ENCODE assay signal across 9 mouse cellular contexts in genomic region chr7:113759212-113759611, GRCm38 (mm10). TPM values are rescaled to one million over a fixed set of nuclear protein-coding genes. Genes with fewer than 3 reads are reported as not detected.
DNase-seq lines count a peak whose midpoint lies in the region; ATAC-seq and TF ChIP-seq lines count a peak whose summit lies in the region.
"Had no signal": no experiment of that assay in that cellular context is flagged by ENCODE, and none has a peak within 500 bp of the region (broad histone marks: within the 10 kb centered on the region; RNA-seq: fewer than 3 reads in every experiment).

No protein-coding gene starts in this region.

- H3K4me1 ChIP-seq in heart, embryonic 14.5 days (ENCODE audit: control insufficient read depth in 2 of 2, insufficient read depth in 2 of 2, low read length in 2 of 2): peaks cover 2 to 7% of the 10 kb centered on the region in 2 experiments; a peak in 2 of 4 replicates
- peaks cover 6% of the 10 kb centered on the region for H3K4me1 ChIP-seq in heart, embryonic 12.5 days (replicated peaks)
- no peaks in the 10 kb centered on the region for H3K4me1 ChIP-seq in lung, postnatal 0 days (ENCODE audit: insufficient read depth, low read depth, low read length)
- H3K4me1 ChIP-seq: megakaryocyte, embryonic 14.5 days had no signal

- no peaks in the 10 kb centered on the region for H3K27me3 ChIP-seq in heart, embryonic 14.5 days (ENCODE audit: control insufficient read depth, insufficient read depth, low read length)
- H3K27me3 ChIP-seq in heart, embryonic 12.5 days (replicated peaks): 0 out of 2 replicates have a peak, but pooled peaks cover 6% of the 10 kb centered on the region
- 0 out of 2 replicates have a peak, but pooled peaks cover under 1% of the 10 kb centered on the region for H3K27me3 ChIP-seq in lung, postnatal 0 days (replicated peaks; ENCODE audit: insufficient read depth, low read length)

- no peak overlapping the region for H3K27ac ChIP-seq in heart, embryonic 14.5 days (replicated peaks in 1 of 2; ENCODE audit: control insufficient read depth in 1 of 2, insufficient read depth in 1 of 2, low read depth in 2 of 2, low read length in 2 of 2)
- no peak overlapping the region for H3K27ac ChIP-seq in heart, embryonic 12.5 days (ENCODE audit: poor library complexity, severe bottlenecking)
- no peak overlapping the region for H3K27ac ChIP-seq in lung, postnatal 0 days (ENCODE audit: low read length)

- H3K9me3 ChIP-seq in heart, embryonic 14.5 days (ENCODE audit: control insufficient read depth, low read length): no peaks in the 10 kb centered on the region
- peaks cover 11% of the 10 kb centered on the region; the same call in 1 of the 2 replicates for H3K9me3 ChIP-seq in heart, embryonic 12.5 days (replicated peaks)
- H3K9me3 ChIP-seq in lung, postnatal 0 days (ENCODE audit: low read length): no peaks in the 10 kb centered on the region

- no peaks in the 10 kb centered on the region for H3K36me3 ChIP-seq in heart, embryonic 14.5 days (ENCODE audit: control insufficient read depth, insufficient read depth, low read length)
- H3K36me3 ChIP-seq in heart, embryonic 12.5 days: no peaks in the 10 kb centered on the region
- H3K36me3 ChIP-seq in lung, postnatal 0 days (ENCODE audit: insufficient read depth, low read length): no peaks in the 10 kb centered on the region

- no peak overlapping the region for H3K4me3 ChIP-seq in heart, embryonic 14.5 days (ENCODE audit: control insufficient read depth in 1 of 2, insufficient read depth in 1 of 2, low read depth in 1 of 2, low read length in 2 of 2)
- H3K4me3 ChIP-seq in heart, embryonic 12.5 days: no peak overlapping the region
- H3K4me3 ChIP-seq in lung, postnatal 0 days (ENCODE audit: low read depth, low read length): no peak overlapping the region
- H3K4me3 ChIP-seq: megakaryocyte, embryonic 14.5 days had no signal

- H3K9ac ChIP-seq in heart, embryonic 14.5 days (ENCODE audit: low read length): no peak overlapping the region
- H3K9ac ChIP-seq in heart, embryonic 12.5 days: no peak overlapping the region
- no peak overlapping the region for H3K9ac ChIP-seq in lung, postnatal 0 days (replicated peaks; ENCODE audit: low read depth)

- 23% methylated on average over 1 of the region's 1 CpGs for WGBS in heart, embryonic 14.5 days
- 9% methylated on average over 1 of the region's 1 CpGs for WGBS in heart, embryonic 12.5 days
- WGBS in lung, postnatal 0 days: 8% methylated on average over 1 of the region's 1 CpGs

- DNase-seq in NIH3T3 (ENCODE audit: low read depth): peak; percentile 71
- peak; percentile 73 for DNase-seq in cerebellum, adult 9-11 months
- DNase-seq in frontal cortex, postnatal 36 days (ENCODE audit: low spot score in 2 of 2): peak; percentile 39 to 69
- peak; percentile 69 for DNase-seq in kidney, postnatal 14 days
- DNase-seq in lung, postnatal 0 days (ENCODE audit: low spot score): peak; percentile 80
- peak; percentile 57 for DNase-seq in retina, postnatal 7 days (ENCODE audit: low read depth, low spot score)

- TF ChIP-seq CTCF in lung, postnatal 0 days (IDR thresholded peaks at IDR 0.05): peak; percentile 100

- TF ChIP-seq EP300 in lung, postnatal 0 days (IDR thresholded peaks at IDR 0.05): no peak

- H3K4me2 ChIP-seq in heart, embryonic 14.5 days (ENCODE audit: low read length): no peak overlapping the region
- no peak overlapping the region for H3K4me2 ChIP-seq in heart, embryonic 12.5 days
- H3K4me2 ChIP-seq in lung, postnatal 0 days (replicated peaks; ENCODE audit: low read depth, low read length): no peak overlapping the region

- ATAC-seq in heart, embryonic 14.5 days (ENCODE audit: insufficient number of reproducible peaks, insufficient read depth, low FRiP score, low read depth): 0 out of 2 replicates have a peak, but pooled peaks have one; percentile 43
- ATAC-seq in heart, embryonic 12.5 days (ENCODE audit: insufficient number of reproducible peaks, low FRiP score): no peak
- ATAC-seq in lung, postnatal 0 days: peak; percentile 49; the same call in 1 of the 2 replicates

RNA-seq across cellular contexts. Expression of gene Spon1, which starts 6.6 kb away (rescaled TPM):
- polyA plus RNA-seq in heart, embryonic 14.5 days (2014; fragmentation: Nextera tagmentation; extraction: Ambion mirVana): 76.2 and 79.7 TPM in 2 replicates
- polyA plus RNA-seq in heart, embryonic 12.5 days (2016; fragmentation: Nextera tagmentation; extraction: Ambion mirVana): 98.7 and 99.8 TPM in 2 replicates
- polyA plus RNA-seq in lung, postnatal 0 days (2015; fragmentation: Nextera tagmentation; extraction: Ambion mirVana): 35.1 and 35.9 TPM in 2 replicates
